Mouse (Mus musculus) cerebellum, adult 2 months (tissue): ENCODE data around the gene Msl3.

Experiments used
- CTCF ChIP-seq: fragments of 200-500 bp; IDR thresholded peaks from 2 replicates; pipeline ENCODE4 v1.5.1; 2011; ENCODE audit warnings: low read depth, mild to moderate bottlenecking, control low read depth, low read length, moderate library complexity, borderline replicate concordance; ENCODE audit not compliant: insufficient read depth
- POLR2A ChIP-seq: fragments of 200-500 bp; IDR thresholded peaks from 2 replicates; pipeline ENCODE4 v1.6.1; 2011; ENCODE audit warnings: low read length, control low read depth, borderline replicate concordance; ENCODE audit not compliant: insufficient read depth

DNA sequence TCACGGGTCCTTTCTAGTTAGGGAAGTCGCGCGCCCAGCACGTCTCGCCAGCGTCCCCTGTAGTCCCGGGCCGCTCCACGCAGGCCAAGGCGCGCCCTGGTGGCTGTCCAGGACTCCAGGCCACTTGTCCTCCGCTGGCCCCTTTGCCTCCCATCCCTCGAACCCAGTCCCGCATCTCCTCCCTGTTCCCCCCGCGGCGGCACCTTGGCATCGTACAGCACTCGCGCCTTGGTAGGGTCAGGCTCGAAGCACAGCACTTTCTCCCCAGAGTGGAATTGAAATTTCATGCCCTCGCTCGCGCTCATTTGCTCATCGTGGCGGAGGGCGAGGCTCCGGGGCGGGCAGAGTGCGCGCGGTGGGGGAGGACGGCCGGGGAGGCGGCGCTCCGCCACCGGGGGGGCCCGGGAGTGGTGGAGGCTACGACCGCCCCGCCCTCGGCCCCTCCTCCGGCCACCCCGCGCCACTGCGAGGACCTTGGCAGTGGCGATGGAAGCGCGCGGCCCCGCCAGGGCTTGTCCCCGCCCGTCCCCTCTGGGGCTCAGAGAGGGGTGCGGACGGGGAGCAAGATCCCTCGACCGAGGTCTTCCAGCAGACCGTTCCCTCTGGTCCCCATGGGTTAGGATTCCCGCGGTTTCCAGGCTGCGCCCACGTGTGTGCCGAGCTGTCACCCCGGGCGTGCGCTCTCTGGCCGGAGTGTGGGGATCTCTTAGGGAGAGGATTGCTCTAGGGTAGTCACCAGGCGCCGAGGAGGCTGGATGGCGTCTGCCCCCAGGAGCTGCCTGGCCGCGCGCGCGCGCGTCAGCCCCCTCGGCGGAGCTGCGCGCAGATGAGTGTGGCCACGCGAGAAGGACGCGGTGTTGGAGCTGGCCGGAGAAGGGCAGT, at the start of gene Msl3:
- TF ChIP-seq POLR2A (peak; percentile 55; the same call in 1 of the 2 replicates), CTCF (peak; percentile 22; the same call in 1 of the 2 replicates)
